Mouse (Mus musculus): ENCODE data around the gene Tpra1.

The Tpra1 gene

DNA sequence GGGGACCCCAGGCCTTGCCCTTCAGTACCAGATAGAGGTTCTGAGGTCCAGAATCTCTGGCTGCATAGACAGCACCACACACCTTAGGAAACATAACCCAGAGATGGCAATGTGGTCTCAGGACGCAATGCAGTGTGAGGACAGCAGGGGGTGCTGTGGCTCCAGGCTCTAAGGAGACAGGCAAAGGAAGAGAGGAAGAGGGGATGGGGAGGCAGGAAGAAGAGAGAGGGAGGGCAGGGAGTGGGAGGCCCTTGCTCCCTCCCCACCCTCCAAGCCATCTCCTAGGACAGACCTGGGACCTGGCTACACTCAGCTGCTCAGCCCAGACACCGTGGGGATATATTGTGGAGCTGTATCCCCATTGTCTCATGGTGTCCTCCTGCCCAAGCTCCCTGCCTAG, 25.5 kb downstream of the Tpra1 start:
- peak; percentile 47 to 63 for DNase-seq (ENCODE audit: low spot score in 2 of 2)

DNA sequence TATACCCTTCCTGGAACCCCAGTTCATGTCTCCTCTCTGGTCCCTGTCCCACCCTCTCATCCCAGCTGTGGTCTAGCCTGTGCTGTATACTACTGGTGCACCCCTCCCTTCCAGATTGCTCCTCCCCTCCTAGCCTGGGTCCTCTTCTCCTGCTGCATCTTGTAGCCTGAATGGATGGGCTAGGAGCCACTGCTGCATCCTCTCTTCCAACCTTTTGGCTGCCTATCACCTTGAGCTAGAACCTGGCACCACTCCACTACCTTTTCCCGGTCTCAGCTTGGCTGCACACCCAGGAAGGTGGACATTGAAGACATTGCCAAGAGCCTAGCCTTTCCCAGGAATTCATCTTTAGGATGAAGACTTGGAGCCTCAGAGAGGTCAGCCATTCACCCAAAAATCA, 26.0 kb downstream of the Tpra1 start:
- DNase-seq (ENCODE audit: low spot score in 2 of 2), result no peak

DNA sequence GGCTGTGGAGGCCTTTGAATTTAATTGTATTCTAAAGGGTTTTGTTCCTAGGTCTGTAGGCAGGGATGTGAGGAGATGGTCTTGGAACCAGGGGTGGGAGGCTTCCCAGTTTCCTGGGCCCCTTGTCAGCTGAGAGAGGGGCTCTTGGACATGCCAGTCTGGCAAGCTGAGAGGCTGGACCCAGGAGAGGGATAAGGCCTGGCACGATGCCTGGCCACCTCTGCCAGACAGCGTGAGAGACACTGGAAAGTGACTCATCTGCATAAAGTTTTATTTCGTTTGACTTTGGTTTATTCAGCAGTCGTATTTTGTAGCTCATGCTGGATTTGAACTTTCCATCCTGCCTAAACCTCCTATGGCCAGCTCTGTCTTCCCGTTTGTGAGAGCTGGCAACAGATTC, 26.5 kb downstream of the Tpra1 start:
- no peak for DNase-seq (ENCODE audit: low spot score in 2 of 2)

DNA sequence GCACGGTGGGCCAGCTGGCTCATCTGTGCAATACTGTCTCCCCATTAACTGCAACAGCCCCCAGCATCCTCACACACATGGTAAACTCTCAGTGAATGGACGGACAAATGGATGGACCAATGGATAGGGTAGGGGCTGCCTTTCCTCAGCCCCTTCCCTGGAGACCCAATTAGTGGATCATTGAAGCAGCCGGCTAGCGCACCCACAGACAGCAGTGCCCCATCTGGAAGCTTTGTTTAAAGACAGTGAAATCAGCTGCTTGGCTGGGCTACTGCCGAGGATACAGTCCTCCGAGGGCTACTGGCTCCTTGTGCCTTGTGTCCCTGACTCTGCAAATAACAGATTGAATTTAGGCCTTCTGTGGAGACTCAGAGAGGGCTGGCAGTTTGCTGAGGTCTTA, 27.4 kb downstream of the Tpra1 start:
- no peak for DNase-seq (ENCODE audit: low spot score in 2 of 2)

DNA sequence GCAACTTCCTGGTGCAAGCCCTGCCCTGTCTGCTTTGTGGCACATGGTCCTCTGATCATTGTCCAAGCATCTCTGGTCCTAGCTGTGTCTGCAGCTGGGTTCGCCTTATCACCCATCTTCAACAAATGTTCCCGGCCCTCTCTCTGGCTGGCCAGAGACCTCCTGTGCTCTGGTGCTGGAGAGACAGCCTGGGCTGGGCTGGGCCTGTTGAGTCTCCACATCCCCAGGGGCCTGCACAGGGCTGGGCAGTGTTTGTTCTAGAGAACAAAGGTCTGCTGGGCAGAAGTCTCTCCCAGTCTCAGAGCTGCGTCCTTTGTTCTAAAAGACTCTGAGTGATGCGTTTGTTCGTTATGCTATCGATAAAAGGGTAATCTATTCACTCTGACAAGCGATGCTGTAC, 28.0 kb downstream of the Tpra1 start:
- DNase-seq (ENCODE audit: low spot score in 2 of 2), result no peak

DNA sequence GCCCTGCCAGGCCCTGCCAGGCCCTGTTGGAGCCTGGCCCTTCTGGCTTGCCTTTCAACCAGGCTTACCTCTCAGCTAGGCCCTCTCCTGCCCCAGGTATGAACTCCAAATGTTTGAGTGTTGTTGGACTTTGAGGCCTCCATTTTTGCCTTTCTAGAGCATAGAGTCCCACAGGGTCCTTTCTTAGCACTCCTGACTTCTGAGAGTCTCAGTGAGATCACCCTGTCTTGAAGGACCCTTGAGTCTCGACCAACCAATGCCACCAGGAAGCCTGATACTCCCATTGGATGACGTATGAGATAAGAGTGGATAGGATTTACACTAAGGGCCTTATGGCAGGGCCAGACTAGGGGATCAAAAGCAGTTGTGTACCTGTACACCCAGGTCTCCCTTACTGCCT, 29.4 kb downstream of the Tpra1 start:
- DNase-seq (ENCODE audit: low spot score in 2 of 2), result no peak

DNA sequence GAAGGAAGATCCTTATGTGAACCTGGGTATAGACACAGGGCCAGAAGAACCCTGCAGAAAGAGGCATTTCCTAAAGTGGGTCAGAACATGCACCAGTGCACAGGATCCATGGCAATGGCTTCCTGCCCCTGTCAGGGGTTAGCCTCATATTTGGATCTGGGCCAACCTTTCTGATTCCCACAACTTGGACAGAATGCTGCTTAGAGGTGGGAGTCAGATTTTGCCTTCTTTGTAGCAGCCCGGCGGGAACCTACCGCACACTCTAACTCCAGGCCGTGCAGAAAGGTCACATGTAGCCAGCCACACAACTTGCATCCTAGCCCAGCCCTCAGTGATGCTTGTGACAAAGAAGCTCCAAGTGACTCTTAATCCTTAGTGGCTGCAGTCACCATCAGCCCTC, 32.1 kb downstream of the Tpra1 start:
- no peak for DNase-seq (ENCODE audit: low spot score in 2 of 2)

DNA sequence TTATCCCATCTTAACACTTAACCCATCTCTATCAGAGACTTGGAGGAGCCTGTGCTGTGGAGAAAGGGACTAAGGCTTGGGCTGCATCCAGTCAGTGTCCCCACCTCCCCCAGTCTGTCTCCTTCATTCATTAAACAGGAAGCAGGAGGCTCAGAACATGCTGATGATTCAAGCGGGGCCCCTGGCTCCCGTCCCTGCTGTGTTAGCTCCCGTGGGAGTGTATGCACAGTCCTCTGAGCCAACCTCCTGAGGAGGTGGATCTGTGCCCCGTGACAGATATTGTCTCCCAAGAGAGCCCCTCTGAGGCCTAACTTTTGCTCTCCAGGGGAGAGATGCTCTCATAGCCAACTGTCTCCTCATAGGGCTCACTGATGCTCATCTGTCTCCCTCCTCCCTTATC, 32.8 kb downstream of the Tpra1 start:
- no peak for DNase-seq (ENCODE audit: low spot score in 2 of 2)

DNA sequence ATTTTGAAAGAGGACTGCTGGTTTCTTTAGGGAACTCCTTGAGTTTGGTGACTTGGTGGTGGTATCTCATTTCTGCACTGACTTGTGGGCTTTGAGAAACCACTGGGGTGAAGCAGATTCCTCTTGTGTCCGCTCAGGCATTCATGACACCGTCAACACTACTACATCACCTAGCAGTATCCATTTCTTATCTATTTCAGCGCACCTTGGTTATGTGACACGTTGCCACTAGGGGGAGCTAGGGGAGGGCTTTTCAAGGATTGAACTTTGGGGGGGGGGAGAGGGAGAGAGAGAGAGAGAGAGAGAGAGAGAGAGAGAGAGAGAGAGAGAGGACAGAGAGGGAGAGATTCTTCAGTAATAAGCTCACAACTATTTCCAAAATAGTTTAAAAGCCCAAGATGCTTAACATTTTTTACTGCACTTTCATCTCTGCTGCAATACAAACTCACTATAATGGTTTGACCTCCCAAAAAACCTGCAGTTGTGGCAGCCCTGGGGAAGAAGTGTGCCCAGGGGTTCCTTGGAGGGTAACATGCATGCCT, 33.8 kb downstream of the Tpra1 start:
- DNase-seq (ENCODE audit: low spot score in 2 of 2), result no peak

DNA sequence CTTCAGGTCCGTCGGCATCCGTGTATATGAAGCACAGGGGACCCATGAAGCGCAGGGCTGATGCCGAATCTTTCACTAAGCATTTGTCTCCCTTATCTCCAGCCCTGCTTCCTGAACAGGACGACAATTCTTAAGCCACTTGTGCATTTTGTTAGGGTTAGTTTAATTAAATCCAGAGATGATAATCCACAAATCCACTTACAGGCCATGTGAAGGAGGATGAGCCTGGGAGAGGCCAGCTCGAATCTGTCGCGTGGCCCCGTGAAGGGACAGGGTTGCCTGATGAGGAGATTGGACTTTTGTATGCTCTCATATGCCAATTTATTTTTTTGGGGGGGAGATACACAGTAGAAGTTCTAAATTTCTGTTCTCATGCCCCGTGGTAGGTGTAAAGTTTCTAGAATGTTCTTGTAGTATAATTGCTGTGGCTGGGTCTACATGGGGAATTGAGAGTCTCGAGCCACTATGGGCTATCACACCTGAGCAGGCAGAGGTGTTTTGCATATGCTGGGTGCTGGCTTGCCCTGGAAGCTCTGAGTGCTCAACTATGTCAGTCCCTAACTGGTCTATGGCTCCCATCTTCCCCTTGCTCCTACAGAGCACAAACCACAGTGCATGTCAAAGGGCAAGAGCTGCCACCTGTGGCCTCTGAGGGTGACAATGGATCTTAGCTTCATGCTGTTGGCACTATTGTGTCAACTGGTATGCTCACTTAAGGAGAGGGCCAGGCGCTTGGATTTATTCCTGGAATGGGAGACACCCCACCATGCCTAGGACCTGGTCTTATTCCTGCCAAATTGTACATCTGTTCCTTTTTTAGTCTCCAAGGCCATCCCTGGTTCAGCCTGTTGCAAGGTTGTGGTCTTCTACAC, 34.5 kb downstream of the Tpra1 start:
- no peak for DNase-seq (ENCODE audit: low spot score in 2 of 2)

DNA sequence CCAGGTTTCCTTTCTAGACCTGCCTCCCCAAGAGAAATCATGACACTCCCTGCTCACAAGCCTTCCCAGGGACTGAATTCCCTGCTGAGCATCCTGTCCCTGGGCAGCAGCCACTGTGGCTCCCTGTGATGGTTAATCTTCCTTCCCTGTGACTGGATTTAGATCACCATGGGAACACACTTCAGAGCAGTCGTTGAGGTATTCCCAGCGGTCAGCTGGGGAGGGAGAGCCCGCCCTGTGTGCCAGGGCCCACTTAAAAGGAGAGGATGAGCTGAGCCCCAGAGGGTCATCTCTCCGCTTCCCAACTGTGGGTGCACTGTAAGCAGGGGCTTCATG, 35.1 kb downstream of the Tpra1 start:
- DNase-seq (ENCODE audit: low spot score in 2 of 2), result no peak

DNA sequence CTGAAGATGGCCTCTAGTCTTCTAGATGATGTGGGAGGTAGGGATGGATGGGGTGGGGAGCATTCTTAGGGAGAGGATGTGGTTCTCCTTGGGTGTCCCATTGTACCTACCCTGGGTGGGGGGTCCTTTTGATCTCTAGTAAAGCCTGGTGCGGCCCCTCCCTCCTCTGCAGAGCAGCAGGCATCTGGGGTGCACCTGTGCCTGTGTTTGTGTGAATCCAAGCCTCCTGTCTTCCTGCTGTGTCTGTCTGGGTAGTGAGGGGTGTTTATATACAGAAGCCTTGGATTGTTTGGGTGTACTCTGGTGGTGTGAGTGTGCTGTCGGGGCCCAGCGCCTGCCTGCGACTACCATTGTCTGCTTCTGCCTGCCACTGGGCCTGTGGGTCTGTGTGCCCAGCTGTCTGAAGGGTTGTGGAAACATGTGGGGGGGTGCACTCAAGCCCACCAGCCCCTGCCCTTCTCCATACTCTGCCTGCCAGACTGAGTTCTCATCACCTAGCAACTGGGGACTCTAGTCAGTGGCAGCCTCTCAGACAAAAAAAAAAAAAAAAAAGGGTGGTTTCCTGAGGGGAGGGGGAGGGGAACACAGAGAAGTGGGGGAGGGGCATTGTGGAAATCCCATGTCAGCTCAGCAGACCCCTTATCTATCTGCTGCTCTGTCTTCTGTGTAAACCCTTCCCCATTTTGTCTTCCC, 36.1 kb downstream of the Tpra1 start:
- DNase-seq (ENCODE audit: low spot score in 2 of 2), result no peak

DNA sequence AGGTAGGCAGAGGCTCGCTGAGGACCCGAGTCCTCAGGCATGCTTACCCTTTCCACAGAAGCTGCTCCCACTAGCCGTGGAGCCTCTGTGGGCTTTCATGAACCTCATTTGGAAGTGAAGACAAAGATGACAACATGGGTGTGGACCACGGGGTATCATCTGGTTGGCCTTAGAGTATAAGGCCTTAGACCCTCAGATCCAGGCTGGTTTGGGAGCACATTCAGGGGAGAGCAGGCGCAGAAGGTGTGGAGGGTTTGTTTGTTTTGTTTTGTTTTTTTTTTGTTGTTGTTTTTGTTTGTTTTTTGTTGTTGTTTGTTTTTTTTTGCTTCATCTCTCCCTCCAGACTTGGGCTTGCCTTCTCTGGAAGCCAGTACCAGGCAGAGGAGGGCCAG, 36.6 kb downstream of the Tpra1 start:
- no peak for DNase-seq (ENCODE audit: low spot score in 2 of 2)

DNA sequence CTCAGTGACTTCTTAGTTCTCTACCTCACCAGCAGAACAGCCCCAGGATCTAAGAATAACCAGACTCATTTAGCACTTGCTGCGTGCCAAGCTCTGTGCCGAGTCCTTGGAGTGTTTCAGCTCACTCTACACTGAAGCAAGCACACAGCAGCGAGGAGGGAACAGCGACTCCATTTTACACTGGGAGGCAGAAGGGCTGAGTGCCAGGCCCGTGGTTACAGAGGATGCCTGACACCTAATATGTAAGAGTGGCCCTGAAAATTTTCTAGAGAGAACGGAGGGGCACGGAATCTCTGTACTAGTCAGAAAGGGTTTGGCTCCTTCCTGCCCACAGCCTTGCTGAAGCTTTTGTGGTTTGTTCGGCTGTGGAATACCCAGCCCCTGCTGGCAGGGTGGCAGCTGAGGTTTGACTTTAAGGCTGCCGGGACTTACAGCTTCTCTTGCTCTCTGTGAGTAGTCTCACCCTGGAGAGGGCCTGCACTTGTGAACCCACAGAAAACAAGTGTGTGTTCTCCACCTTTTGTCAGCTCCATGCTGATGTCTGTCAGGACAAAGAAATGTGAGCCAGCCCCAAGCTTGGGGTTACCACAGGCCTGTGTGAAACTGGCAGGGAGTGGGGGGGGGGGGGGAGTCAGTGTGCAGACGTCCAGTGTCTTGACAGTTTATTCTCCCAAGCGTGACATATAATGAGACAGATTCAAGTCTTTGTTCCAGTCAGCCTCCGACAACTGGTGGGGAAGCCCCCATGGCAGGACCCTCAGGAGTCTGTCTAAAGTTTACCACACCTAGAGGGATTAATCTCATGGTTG, 37.4 kb downstream of the Tpra1 start:
- DNase-seq (ENCODE audit: low spot score in 2 of 2), result no peak

DNA sequence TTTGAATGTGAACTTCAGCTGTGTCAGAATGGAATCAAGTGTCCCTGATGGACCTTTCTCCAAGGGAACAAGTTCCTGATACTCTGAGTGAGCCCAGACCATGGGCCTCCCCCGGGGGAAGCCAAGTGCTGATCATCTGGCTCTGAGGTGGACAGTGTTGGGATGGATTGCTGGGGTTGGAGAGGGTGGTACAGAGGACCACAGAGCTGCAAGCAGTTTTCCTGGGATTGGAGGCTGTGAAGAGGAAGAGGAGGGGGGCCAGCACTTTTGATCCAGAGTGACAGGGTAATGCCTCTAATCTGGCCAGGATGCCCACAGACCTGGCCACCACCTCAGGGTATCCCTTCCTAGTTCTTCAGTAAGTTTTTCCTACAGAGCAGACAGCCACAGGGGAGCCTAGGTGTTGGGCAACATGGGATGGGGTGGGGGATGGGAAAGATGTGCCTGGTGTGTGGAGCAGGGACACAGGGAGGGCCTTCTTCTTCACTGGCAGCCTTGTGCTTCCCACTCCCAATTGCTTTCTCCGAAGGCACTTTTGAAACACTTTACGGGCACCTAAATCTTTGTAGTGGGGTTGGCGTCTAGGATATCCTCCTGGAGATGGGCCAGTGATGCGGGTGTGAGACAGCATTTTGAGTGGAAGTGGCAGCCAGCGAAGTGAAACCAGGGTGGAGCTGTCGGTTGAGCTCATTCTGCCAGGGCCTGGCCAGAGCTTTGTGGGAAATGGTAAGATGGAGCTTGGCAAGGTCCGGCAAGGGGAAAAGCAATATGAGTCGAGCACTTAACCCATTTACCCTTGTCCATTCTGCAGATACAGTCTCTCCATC, 38.3 kb downstream of the Tpra1 start:
- no peak for DNase-seq (ENCODE audit: low spot score in 2 of 2)

DNA sequence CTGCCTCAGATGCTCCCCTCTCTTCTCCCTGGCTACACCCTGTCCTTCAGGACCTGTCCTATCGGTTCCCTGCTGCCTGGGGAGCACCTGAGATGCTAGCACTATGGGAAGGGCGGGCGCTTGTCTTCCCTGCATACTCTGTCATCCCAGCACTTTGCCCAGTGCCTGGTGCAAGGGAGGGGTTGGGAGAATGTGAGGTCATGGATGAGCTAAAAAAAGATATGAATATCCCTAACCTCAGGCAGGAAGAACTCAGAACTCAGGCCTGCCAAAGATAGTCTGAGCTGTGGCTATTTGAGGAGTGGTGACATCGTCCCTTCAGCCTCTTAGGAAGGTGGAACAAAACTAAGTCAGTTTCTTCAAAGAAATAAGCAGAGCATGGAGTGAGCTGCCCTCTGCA, 39.6 kb downstream of the Tpra1 start:
- no peak for DNase-seq (ENCODE audit: low spot score in 2 of 2)

DNA sequence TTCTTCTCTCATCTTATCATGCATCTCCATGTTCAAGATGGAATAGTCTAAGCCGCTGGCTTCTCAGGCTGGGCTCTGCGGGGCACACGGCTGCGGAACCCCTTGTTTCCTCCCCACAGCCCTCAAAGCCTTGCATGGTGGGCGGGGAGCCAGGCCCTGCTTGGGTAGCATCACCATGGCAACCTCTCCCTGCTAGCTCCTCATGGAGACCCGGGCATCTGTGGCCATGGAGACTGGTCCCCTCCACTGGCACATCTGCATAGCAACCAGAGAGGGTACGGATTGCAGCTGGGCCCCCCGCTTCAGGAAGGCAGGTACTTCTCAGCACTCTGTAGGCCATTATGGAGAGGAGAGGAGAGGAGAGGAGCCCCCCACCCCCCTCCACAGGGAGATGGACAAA, 40.5 kb downstream of the Tpra1 start:
- no peak for DNase-seq (ENCODE audit: low spot score in 2 of 2)

DNA sequence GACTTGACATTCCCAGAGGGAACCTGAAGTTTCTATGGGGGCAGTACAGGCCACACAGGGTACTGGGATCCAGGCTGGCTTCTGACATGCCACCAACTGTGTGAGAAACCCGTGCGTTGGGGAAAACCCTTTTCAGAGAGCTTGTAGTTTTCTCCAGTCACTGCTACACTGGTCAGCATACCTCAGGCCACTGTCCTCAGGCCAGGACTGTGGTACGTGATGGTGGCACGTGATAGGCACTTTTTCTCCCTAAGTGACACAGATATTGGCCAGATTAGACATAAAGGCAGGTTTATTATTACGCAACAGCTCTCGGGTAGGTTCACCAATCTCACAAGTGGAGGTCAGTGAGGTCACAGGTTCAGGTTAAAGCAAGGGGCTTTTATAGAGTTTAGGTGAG, 41.6 kb downstream of the Tpra1 start:
- DNase-seq (ENCODE audit: low spot score in 2 of 2), result no peak

DNA sequence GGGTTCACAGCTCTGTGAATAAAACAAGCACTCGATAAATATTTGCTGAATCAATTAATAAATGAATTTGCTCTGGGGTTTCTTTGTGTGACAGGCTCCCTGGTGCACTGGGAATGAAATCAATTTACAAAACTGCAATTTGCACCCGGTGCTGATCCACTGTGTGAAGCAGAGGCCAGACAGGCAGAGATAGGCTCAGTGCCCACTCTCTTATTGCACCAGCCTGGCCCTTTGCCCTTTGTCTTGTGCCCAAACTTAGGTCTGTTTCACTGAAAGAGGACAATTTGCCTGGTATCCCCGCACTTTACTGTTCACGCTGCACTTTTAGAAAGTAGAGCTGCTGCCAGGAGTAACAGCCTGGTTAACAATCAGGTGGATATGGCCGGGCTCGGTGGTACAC, 44.4 kb downstream of the Tpra1 start:
- DNase-seq (ENCODE audit: low spot score in 2 of 2), result no peak

DNA sequence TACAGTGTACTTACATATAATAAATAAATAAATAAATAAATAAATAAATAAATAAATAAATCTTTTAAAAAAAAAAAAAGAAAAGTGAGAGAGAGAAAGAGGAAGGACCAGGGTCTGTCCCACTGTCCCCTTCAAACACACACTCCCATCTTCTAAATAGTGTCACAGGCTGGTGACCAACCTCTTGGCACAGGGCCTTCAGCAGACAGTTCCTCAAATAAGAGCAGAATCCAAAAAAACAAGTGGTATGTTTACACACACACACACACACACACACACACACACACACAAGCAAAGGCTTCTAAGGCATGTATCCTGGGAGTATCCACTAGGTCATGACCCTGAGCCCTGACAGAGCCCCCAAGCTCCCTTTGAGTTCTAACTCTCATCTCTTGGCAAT, 45.7 kb downstream of the Tpra1 start:
- no peak for DNase-seq (ENCODE audit: low spot score in 2 of 2)

DNA sequence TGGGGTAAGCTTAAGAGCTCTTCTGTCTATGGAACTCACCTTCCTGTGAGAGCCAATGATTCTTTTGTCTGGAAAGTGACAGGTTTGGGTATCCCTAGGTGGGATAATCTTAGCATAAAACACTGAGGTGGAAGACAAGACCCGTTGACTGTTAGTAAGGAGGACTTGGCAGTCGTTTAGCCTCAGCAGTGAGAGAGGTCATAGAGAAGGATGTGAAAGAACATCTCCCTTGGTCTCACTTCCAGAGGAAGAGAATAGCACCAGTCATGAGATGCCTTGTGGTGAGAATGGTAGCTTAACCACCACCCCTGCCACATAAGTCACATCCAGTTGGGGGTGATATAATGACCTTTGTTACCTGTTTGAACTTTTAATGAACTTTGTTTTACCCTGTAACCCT, 54.7 kb downstream of the Tpra1 start:
- no peak for DNase-seq (ENCODE audit: low spot score in 2 of 2)

DNA sequence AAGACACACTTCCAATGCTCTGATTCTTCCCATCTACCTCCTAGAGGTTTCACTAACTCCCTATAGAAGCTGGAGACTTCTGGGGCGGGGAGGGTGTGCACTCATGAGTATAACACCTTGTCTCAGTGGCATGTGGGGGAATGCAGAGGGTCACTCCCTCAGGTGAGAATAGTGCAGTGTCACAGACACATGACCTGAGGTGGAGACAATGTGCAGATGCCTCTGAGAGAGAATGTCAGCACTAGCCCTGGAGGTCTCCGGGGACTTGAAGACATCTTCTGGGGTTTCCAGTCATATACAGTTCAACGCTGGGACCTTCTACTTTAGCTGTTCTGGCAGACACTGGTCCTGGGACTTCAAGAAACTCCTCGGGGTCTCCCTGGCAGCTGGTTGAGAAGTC, 55.3 kb downstream of the Tpra1 start:
- no peak for DNase-seq (ENCODE audit: low spot score in 2 of 2)
